Mouse (Mus musculus): Measurements from ENCODE around the gene Gm10720. TPM values are rescaled to one million over a fixed set of nuclear protein-coding genes. Genes with fewer than 3 reads are reported as not detected.
A peak's percentile ranks its signal among the peaks of the same experiment; 100 is the strongest.
"Not testable (repeated sequence)": the region's sequence is repeated elsewhere in the genome, so short reads cannot be mapped to it uniquely, and the experiment has no call there.

The Gm10720 gene
- polyA plus RNA-seq (2015; fragmentation: Nextera tagmentation; extraction: Ambion mirVana): not detected in 2 replicates

DNA sequence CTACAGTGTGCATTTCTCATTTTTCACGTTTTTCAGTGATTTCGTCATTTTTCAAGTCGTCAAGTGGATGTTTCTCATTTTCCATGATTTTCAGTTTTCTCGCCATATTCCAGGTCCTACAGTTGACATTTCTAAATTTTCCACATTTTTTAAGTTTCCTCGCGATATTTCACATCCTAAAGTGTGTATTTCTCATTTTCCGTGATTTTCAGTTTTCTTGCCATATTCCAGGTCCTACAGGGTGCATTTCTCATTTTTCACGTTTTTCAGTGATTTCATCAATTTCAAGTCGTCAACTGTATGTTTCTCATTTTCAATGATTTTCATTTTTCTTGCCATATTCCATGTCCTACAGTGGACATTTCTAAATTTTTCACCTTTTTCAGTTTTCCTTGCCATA is at the start of gene Gm10720:
Gm10720 (plus strand) TSS at position 301 of the 400 bp plus-strand sequence.
- WGBS: 49% methylated on average over 4 of the region's 9 CpGs
- H3K4me1 ChIP-seq (ENCODE audit: control insufficient read depth, insufficient read depth, low read length); H3K36me3 ChIP-seq (ENCODE audit: control insufficient read depth, insufficient read depth, low read length); H3K9ac ChIP-seq (ENCODE audit: low read depth, low read length); H3K27me3 ChIP-seq (replicated peaks; ENCODE audit: control insufficient read depth, insufficient read depth, low read length); H3K4me3 ChIP-seq (ENCODE audit: low read length); H3K9me3 ChIP-seq (ENCODE audit: control insufficient read depth, low read length); H3K4me2 ChIP-seq (ENCODE audit: low read depth, low read length); H3K27ac ChIP-seq (ENCODE audit: low read length); ATAC-seq: not testable (repeated sequence)

- not testable (repeated sequence) for H3K27me3 ChIP-seq (replicated peaks; ENCODE audit: control insufficient read depth, insufficient read depth, low read length); ATAC-seq
Observed at GRCm38 (mm10) chr9:3000445-3000972, 14.9 kb upstream of the Gm10720 start, which contains the start of gene Gm10722. Gm10722 (plus strand) TSS chr9:3000922.

DNA sequence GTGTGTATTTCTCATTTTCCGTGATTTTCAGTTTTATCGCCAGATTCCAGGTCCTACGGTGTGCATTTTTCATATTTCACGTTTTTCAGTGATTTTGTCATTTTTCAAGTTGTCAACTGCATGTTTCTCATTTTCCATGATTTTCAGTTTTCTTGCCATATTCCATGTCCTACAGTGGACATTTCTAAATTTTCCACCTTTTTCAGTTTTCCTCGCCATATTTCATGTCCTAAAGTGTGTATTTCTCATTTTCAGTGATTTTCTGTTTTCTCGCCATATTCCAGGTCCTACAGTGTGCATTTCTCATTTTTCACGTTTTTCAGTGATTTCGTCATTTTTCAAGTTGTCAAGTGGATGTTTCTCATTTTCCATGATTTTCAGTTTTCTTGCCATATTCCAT is 14.4 kb upstream of the Gm10720 start:
- not testable (repeated sequence) for H3K4me1 ChIP-seq (ENCODE audit: control insufficient read depth, insufficient read depth, low read length); H3K27ac ChIP-seq (ENCODE audit: low read length); H3K4me2 ChIP-seq (ENCODE audit: low read depth, low read length); H3K4me3 ChIP-seq (ENCODE audit: low read length); H3K9ac ChIP-seq (ENCODE audit: low read depth, low read length); H3K27me3 ChIP-seq (replicated peaks; ENCODE audit: control insufficient read depth, insufficient read depth, low read length); H3K9me3 ChIP-seq (ENCODE audit: control insufficient read depth, low read length); ATAC-seq; H3K36me3 ChIP-seq (ENCODE audit: control insufficient read depth, insufficient read depth, low read length)
- 65% methylated on average over 8 of the region's 8 CpGs for WGBS

More at GRCm38 (mm10) chr9:3000445-3000972, 14.9 kb upstream of the Gm10720 start, which contains the start of gene Gm10722:
- H3K27ac ChIP-seq (ENCODE audit: low read length); H3K36me3 ChIP-seq (ENCODE audit: control insufficient read depth, insufficient read depth, low read length); H3K4me1 ChIP-seq (ENCODE audit: control insufficient read depth, insufficient read depth, low read length); H3K9me3 ChIP-seq (ENCODE audit: control insufficient read depth, low read length); H3K4me2 ChIP-seq (ENCODE audit: low read depth, low read length); H3K4me3 ChIP-seq (ENCODE audit: low read length); H3K9ac ChIP-seq (ENCODE audit: low read depth, low read length): not testable (repeated sequence)
- 68% methylated on average over 12 of the region's 12 CpGs for WGBS

- not testable (repeated sequence) for H3K27me3 ChIP-seq (replicated peaks; ENCODE audit: control insufficient read depth, insufficient read depth, low read length); H3K9me3 ChIP-seq (ENCODE audit: control insufficient read depth, low read length); H3K36me3 ChIP-seq (ENCODE audit: control insufficient read depth, insufficient read depth, low read length); H3K4me1 ChIP-seq (ENCODE audit: control insufficient read depth, insufficient read depth, low read length); H3K4me2 ChIP-seq (ENCODE audit: low read depth, low read length); H3K9ac ChIP-seq (ENCODE audit: low read depth, low read length); H3K27ac ChIP-seq (ENCODE audit: low read length); H3K4me3 ChIP-seq (ENCODE audit: low read length)
- 55% methylated on average over 8 of the region's 11 CpGs for WGBS
- ATAC-seq: peak; percentile 86
Observed at GRCm38 (mm10) chr9:3001948-3002659, 13.3 kb upstream of the Gm10720 start.

DNA sequence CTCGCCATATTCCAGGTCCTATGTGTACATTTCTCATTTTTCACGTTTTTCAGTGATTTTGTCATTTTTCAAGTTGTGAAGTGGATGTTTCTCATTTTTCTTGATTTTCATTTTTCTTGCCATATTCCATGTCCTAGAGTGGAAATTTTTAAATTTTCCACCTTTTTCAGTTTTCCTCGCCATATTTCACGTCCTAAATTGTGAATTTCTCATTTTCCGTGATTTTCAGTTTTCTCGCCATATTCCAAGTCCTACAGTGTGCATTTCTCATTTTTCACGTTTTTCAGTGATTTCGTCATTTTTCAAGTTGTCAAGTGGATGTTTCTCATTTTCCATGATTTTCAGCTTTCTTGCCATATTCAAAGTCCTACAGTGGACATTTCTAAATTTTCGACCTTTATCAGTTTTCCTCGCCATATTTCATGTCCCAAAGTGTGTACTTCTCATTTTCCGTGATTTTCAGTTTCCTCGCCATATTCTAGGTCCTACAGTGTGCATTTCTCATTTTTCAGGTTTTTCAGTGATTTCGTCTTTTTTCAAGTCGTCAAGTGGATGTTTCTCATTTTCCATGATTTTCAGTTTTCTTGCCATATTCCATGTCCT is 12.6 kb upstream of the Gm10720 start, which contains the start of gene Gm11168:
Gm11168 (plus strand) TSS at position 553 of the 603 bp plus-strand sequence.
- H3K27me3 ChIP-seq (replicated peaks; ENCODE audit: control insufficient read depth, insufficient read depth, low read length); H3K4me2 ChIP-seq (ENCODE audit: low read depth, low read length); ATAC-seq; H3K9ac ChIP-seq (ENCODE audit: low read depth, low read length); H3K4me1 ChIP-seq (ENCODE audit: control insufficient read depth, insufficient read depth, low read length); H3K27ac ChIP-seq (ENCODE audit: low read length); H3K36me3 ChIP-seq (ENCODE audit: control insufficient read depth, insufficient read depth, low read length); H3K9me3 ChIP-seq (ENCODE audit: control insufficient read depth, low read length); H3K4me3 ChIP-seq (ENCODE audit: low read length): not testable (repeated sequence)
- WGBS: 71% methylated on average over 6 of the region's 14 CpGs

- not testable (repeated sequence) for H3K9me3 ChIP-seq (ENCODE audit: control insufficient read depth, low read length); H3K36me3 ChIP-seq (ENCODE audit: control insufficient read depth, insufficient read depth, low read length); H3K27me3 ChIP-seq (replicated peaks; ENCODE audit: control insufficient read depth, insufficient read depth, low read length); H3K4me1 ChIP-seq (ENCODE audit: control insufficient read depth, insufficient read depth, low read length); H3K27ac ChIP-seq (ENCODE audit: low read length); H3K9ac ChIP-seq (ENCODE audit: low read depth, low read length); H3K4me3 ChIP-seq (ENCODE audit: low read length); ATAC-seq; H3K4me2 ChIP-seq (ENCODE audit: low read depth, low read length)
- 80% methylated on average over 1 of the region's 5 CpGs for WGBS
Observed at GRCm38 (mm10) chr9:3006179-3006578, 9.3 kb upstream of the Gm10720 start.

GRCm38 (mm10) chr9:3006636-3007035 is 8.8 kb upstream of the Gm10720 start:
- 69% methylated on average over 7 of the region's 8 CpGs for WGBS

GRCm38 (mm10) chr9:3007272-3007671 is 8.2 kb upstream of the Gm10720 start:
- not testable (repeated sequence) for H3K9ac ChIP-seq (ENCODE audit: low read depth, low read length); H3K27me3 ChIP-seq (replicated peaks; ENCODE audit: control insufficient read depth, insufficient read depth, low read length); H3K27ac ChIP-seq (ENCODE audit: low read length); H3K4me1 ChIP-seq (ENCODE audit: control insufficient read depth, insufficient read depth, low read length); H3K36me3 ChIP-seq (ENCODE audit: control insufficient read depth, insufficient read depth, low read length); H3K9me3 ChIP-seq (ENCODE audit: control insufficient read depth, low read length); H3K4me2 ChIP-seq (ENCODE audit: low read depth, low read length); H3K4me3 ChIP-seq (ENCODE audit: low read length); ATAC-seq
- 70% methylated on average over 6 of the region's 9 CpGs for WGBS

More at GRCm38 (mm10) chr9:3006636-3007035, 8.8 kb upstream of the Gm10720 start:
- H3K36me3 ChIP-seq (ENCODE audit: control insufficient read depth, insufficient read depth, low read length); H3K4me3 ChIP-seq (ENCODE audit: low read length); H3K9ac ChIP-seq (ENCODE audit: low read depth, low read length); H3K27ac ChIP-seq (ENCODE audit: low read length); H3K4me1 ChIP-seq (ENCODE audit: control insufficient read depth, insufficient read depth, low read length); H3K9me3 ChIP-seq (ENCODE audit: control insufficient read depth, low read length); H3K27me3 ChIP-seq (replicated peaks; ENCODE audit: control insufficient read depth, insufficient read depth, low read length); H3K4me2 ChIP-seq (ENCODE audit: low read depth, low read length): not testable (repeated sequence)
- peak; percentile 74 for ATAC-seq

GRCm38 (mm10) chr9:3009331-3009730 is 6.1 kb upstream of the Gm10720 start:
- H3K4me3 ChIP-seq (ENCODE audit: low read length); H3K4me1 ChIP-seq (ENCODE audit: control insufficient read depth, insufficient read depth, low read length); H3K9ac ChIP-seq (ENCODE audit: low read depth, low read length); H3K27me3 ChIP-seq (replicated peaks; ENCODE audit: control insufficient read depth, insufficient read depth, low read length); H3K9me3 ChIP-seq (ENCODE audit: control insufficient read depth, low read length); H3K4me2 ChIP-seq (ENCODE audit: low read depth, low read length); H3K27ac ChIP-seq (ENCODE audit: low read length); H3K36me3 ChIP-seq (ENCODE audit: control insufficient read depth, insufficient read depth, low read length): not testable (repeated sequence)
- 0 out of 2 replicates have a peak, but pooled peaks have one; percentile 51 for ATAC-seq
- no CpG with 5 or more reads among the region's 5 CpGs for WGBS

All from intestine, embryonic 16.5 days (tissue).